Mouse (Mus musculus) heart, embryonic 11.5 days (tissue): ENCODE results near the gene Tada1. TPM values are rescaled to one million over a fixed set of nuclear protein-coding genes. Genes with fewer than 3 reads are reported as not detected.

ENCODE experiments used
- ATAC-seq: fragments of 200-750 bp; cut with Nextera tagmentation; replicated peaks from 2 replicates; pipeline ENCODE4 v1.8.0; 2017; ENCODE audit warnings: moderate library complexity; ENCODE audit not compliant: insufficient number of reproducible peaks, low FRiP score, low TSS enrichment
- H3K27ac ChIP-seq: fragments of 300-500 bp; sonication (generic); 2 replicates; pipeline ENCODE4 v1.5.1; 2014; ENCODE audit warnings: mild to moderate bottlenecking, low read depth, low read length
- H3K27me3 ChIP-seq: fragments of 300-500 bp; sonication (generic); 2 replicates; pipeline ENCODE4 v1.6.1; 2014; ENCODE audit warnings: mild to moderate bottlenecking, low read length, mixed read lengths; ENCODE audit not compliant: control insufficient read depth, insufficient read depth
- H3K36me3 ChIP-seq: fragments of 300-500 bp; sonication (generic); 2 replicates; pipeline ENCODE4 v1.6.1; 2014; ENCODE audit warnings: mild to moderate bottlenecking, low read length, moderate library complexity, mixed read lengths; ENCODE audit not compliant: control insufficient read depth, insufficient read depth
- H3K4me1 ChIP-seq: fragments of 300-500 bp; sonication (generic); 2 replicates; pipeline ENCODE4 v1.6.1; 2014; ENCODE audit warnings: low read length; ENCODE audit not compliant: control insufficient read depth, insufficient read depth
- H3K4me2 ChIP-seq: fragments of 300-500 bp; sonication (generic); 2 replicates; pipeline ENCODE4 v1.6.1; 2014; ENCODE audit warnings: mild to moderate bottlenecking, moderate library complexity
- H3K4me3 ChIP-seq: fragments of 300-500 bp; sonication (generic); 2 replicates; pipeline ENCODE4 v1.5.1; 2014; ENCODE audit warnings: low read depth, low read length
- H3K9ac ChIP-seq: fragments of 300-500 bp; sonication (generic); 2 replicates; pipeline ENCODE4 v1.6.1; 2014; ENCODE audit warnings: mild to moderate bottlenecking, low read depth, low read length, moderate library complexity
- H3K9me3 ChIP-seq: fragments of 300-500 bp; sonication (generic); replicated peaks from 2 replicates; pipeline ENCODE4 v1.6.1; 2016; ENCODE audit warnings: low read length; ENCODE audit not compliant: control insufficient read depth
- WGBS: fragments of 180-500 bp; shearing (Covaris S2); extraction: QIAGEN DNeasy Blood & Tissue Kit; methylation state at CpG from one replicate; pipeline ENCODE4 v1.1.7; 2014; ENCODE audit not compliant: insufficient replicate concordance; 5-methylcytosine and 5-hydroxymethylcytosine counted together
- polyA plus RNA-seq: library from polyadenylated mRNA; unstranded; fragments of >200 nt; fragmentation: Nextera tagmentation; extraction: Ambion mirVana; gene quantifications from 2 replicates; pipeline ENCODE4 v1.2.1, GENCODE M21; 2014

The Tada1 gene
- polyA plus RNA-seq, 1 experiment from 2014 or later, result 36.0 TPM

DNA sequence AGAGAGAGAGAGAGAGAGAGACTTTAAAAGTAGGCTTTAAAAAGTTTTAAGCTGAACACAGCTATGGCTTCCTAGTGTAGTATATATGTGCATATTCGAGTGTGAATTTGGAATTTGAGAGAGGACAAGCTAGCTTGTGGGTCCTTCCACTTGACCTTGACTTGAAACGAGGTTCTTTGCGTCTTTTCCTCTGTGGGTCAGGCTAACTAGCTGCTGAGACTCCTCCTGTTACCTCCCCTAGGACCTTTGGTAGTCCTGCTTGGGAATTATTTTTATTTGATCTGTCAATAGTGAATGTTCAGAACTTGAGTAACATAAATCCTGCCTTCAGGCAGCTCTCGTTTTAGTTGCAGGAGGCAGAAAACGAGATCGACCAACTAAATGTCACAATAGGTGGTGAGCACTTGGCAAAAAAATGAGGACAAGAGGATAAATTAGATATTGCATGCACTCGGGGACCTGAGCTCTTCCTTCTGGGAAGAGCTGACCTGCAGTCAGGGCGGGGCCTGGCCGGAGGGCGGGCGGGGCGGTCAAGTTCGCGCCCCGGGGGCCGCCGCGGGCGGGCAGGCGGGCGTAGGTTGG is 375 bp upstream of the Tada1 start:
- Histone ChIP-seq H3K4me3 (peak overlapping the region; percentile 99), H3K4me2 (peak overlapping the region; percentile 61), H3K36me3 (peaks cover under 1% of the 10 kb centered on the region; the same call in 1 of the 2 replicates), H3K4me1 (peaks cover 9% of the 10 kb centered on the region), H3K9ac (peak overlapping the region; percentile 96), H3K27me3 (no peaks in the 10 kb centered on the region), H3K9me3 (no peaks in the 10 kb centered on the region), H3K27ac (peak overlapping the region; percentile 79)
- WGBS, result 4% methylated on average over 20 of the region's 21 CpGs
- no peak for ATAC-seq

DNA sequence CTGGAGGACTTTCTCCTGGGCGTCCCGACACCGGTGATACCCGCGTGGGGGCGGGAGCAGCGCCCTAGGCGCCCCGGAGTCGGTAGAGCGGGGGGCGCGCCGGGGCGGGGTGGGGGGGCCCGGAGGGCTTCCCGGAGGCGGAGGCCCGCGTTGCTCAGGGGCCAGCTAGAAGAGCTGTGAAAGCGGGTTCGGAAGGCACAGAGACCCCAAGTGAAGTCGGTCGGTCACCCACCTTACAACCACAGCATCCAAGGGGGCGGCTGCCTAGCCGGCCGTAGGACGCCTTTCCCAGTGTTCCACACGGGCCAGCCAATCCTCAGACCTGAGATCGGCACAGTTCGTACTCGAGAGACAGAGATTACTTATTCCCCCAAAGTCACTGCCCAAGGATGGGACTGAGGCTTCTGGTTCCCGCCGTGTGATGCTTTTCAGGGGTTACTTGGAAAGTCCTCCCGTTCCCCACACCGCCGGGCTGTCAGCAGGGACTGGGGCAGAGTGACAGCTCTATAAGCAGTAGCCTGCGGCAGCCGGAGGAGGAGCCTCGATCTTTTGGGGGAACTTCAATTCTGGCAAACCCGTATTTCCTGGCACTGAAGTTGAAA is 834 bp downstream of the Tada1 start:
- WGBS, result under 1% methylated on average over 35 of the region's 41 CpGs

GRCm38 (mm10) chr1:166381336-166381735 is 2.4 kb downstream of the Tada1 start:
- no peak overlapping the region for H3K27ac ChIP-seq
- H3K4me2 ChIP-seq, result no peak overlapping the region; the same call in 1 of the 2 replicates
- H3K36me3 ChIP-seq, result peaks cover 11% of the 10 kb centered on the region; the same call in 1 of the 2 replicates
- H3K9me3 ChIP-seq, result no peaks in the 10 kb centered on the region
- WGBS, result 85% methylated on average over 10 of the region's 10 CpGs
- 0 out of 2 replicates have a peak overlapping the region, but pooled peaks have one; percentile 39 for H3K9ac ChIP-seq
- peaks cover 9% of the 10 kb centered on the region for H3K4me1 ChIP-seq
- ATAC-seq, result no peak
- no peaks in the 10 kb centered on the region for H3K27me3 ChIP-seq
- H3K4me3 ChIP-seq, result no peak overlapping the region

More for the DNA sequence above, 834 bp downstream of the Tada1 start:
- Histone ChIP-seq H3K9me3 (no peaks in the 10 kb centered on the region), H3K27ac (peak overlapping the region; percentile 91), H3K4me3 (peak overlapping the region; percentile 99), H3K36me3 (peaks cover 4% of the 10 kb centered on the region; the same call in 1 of the 2 replicates), H3K4me2 (peak overlapping the region; percentile 78), H3K4me1 (peaks cover 9% of the 10 kb centered on the region), H3K27me3 (no peaks in the 10 kb centered on the region), H3K9ac (peak overlapping the region; percentile 96)
- ATAC-seq, result no peak; the same call in none of the 2 replicates

DNA sequence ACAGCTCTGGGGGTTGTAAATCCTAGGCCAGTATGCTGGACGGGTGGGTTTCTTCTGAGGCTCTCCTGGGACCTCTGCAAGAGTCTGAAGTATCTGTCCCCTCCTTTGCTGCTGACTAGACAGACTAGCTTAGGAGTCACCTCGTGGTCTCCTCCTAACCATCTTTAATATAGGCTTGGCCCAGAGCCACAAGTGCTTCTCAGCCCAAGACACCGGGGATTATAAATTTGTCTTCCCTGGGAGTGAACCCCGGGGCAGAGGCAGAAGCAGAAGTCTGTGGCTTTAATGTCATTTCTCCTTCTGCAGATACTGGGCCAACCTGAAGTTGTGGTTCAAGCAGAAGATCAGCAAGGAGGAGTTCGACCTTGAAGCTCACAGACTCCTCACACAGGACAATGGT is 2.9 kb downstream of the Tada1 start:
- Histone ChIP-seq H3K27ac (no peak overlapping the region), H3K9ac (0 out of 2 replicates have a peak overlapping the region, but pooled peaks have one; percentile 39), H3K9me3 (no peaks in the 10 kb centered on the region), H3K4me3 (no peak overlapping the region), H3K4me1 (peaks cover 9% of the 10 kb centered on the region), H3K4me2 (no peak overlapping the region), H3K27me3 (no peaks in the 10 kb centered on the region), H3K36me3 (peaks cover 13% of the 10 kb centered on the region)
- no peak for ATAC-seq
- 88% methylated on average over 5 of the region's 5 CpGs for WGBS

DNA sequence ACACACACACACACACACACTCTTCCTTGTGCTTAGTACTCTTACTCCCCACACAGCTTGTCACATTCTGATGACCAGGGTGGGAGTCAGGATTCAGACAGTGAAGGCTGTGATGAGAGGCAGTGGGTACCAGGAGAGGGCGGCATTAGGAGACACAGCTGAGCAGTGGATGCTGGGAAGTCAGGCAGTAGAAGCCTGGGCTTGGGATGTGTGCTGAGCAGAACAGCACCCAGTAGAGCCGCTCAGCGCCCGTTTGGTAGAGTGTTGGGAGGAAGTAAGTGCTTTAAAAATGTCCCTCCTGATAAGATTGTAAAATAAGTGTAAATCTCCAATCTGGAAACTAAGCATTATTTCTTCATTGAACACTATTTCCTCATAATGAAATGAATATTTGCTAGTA is 3.7 kb downstream of the Tada1 start:
- peaks cover 9% of the 10 kb centered on the region for H3K4me1 ChIP-seq
- no peaks in the 10 kb centered on the region for H3K9me3 ChIP-seq
- WGBS, result 79% methylated on average over 4 of the region's 4 CpGs
- H3K36me3 ChIP-seq, result peaks cover 13% of the 10 kb centered on the region
- H3K27me3 ChIP-seq, result no peaks in the 10 kb centered on the region
- H3K9ac ChIP-seq, result no peak overlapping the region
- H3K4me2 ChIP-seq, result no peak overlapping the region
- H3K4me3 ChIP-seq, result no peak overlapping the region
- ATAC-seq, result no peak
- no peak overlapping the region for H3K27ac ChIP-seq

GRCm38 (mm10) chr1:166384614-166385013 is 5.7 kb downstream of the Tada1 start:
- no peak overlapping the region for H3K9ac ChIP-seq
- H3K27me3 ChIP-seq, result no peaks in the 10 kb centered on the region
- H3K4me2 ChIP-seq, result no peak overlapping the region
- WGBS, result 89% methylated on average over 10 of the region's 10 CpGs
- peaks cover 10% of the 10 kb centered on the region for H3K4me1 ChIP-seq
- no peak overlapping the region for H3K4me3 ChIP-seq
- ATAC-seq, result no peak
- H3K36me3 ChIP-seq, result peaks cover 19% of the 10 kb centered on the region
- H3K27ac ChIP-seq, result no peak overlapping the region
- H3K9me3 ChIP-seq, result no peaks in the 10 kb centered on the region

DNA sequence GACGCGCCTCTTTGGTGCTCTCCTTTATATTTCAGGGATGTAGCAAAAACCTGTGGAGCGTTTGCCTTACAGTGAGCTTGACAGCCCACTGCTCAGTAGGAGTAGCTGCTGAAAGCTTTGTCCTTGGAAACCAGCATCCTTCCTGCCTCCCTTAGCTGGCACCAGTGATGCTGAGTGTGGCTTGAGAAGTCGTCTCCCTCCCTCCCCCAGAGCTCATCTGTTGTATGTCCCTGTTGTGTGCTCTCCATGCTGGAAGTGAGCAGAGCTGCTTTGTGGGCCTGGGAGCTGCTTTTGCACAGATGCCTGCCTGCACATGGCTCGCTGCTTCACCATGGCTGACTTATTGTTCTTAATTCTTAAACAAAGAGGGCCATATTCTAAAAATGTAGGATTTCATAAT is 6.5 kb downstream of the Tada1 start:
- no peak overlapping the region for H3K4me3 ChIP-seq
- H3K4me2 ChIP-seq, result no peak overlapping the region
- 82% methylated on average over 5 of the region's 5 CpGs for WGBS
- no peak overlapping the region for H3K9ac ChIP-seq
- peaks cover 25% of the 10 kb centered on the region for H3K36me3 ChIP-seq
- no peak for ATAC-seq
- no peak overlapping the region for H3K27ac ChIP-seq
- H3K27me3 ChIP-seq, result no peaks in the 10 kb centered on the region
- peaks cover 9% of the 10 kb centered on the region for H3K4me1 ChIP-seq
- no peaks in the 10 kb centered on the region for H3K9me3 ChIP-seq

GRCm38 (mm10) chr1:166388511-166388910 is 9.6 kb downstream of the Tada1 start:
- H3K4me1 ChIP-seq, result 0 out of 2 replicates have a peak, but pooled peaks cover 3% of the 10 kb centered on the region
- no peak overlapping the region for H3K4me3 ChIP-seq
- no peak overlapping the region for H3K9ac ChIP-seq
- no peak overlapping the region for H3K4me2 ChIP-seq
- H3K27ac ChIP-seq, result no peak overlapping the region
- H3K9me3 ChIP-seq, result no peaks in the 10 kb centered on the region
- 57% methylated on average over 11 of the region's 11 CpGs for WGBS
- H3K36me3 ChIP-seq, result peaks cover 44% of the 10 kb centered on the region
- no peaks in the 10 kb centered on the region for H3K27me3 ChIP-seq
- no peak for ATAC-seq
